Mouse (Mus musculus) gastrocnemius, postnatal 4 days (tissue): ENCODE measurements at regions not wholly inside any gene's neighbourhood (a gene's known extent, or its start where the extent isn't known, plus 50 kb on each side); places are given as distances from the start of the nearest gene placed in this dataset.
A peak's percentile ranks its signal among the peaks of the same experiment; 100 is the strongest.
"Not testable (repeated sequence)": the region's sequence is repeated elsewhere in the genome, so short reads cannot be mapped to it uniquely, and the experiment has no call there.

Experiments used
- DNase-seq, 2 experiments: peaks; one replicate each; pipeline ENCODE4 v3.0.0; 2021 to 2022; ENCODE audit warnings: low spot score in 2 of 2, mixed read lengths in 2 of 2

DNA sequence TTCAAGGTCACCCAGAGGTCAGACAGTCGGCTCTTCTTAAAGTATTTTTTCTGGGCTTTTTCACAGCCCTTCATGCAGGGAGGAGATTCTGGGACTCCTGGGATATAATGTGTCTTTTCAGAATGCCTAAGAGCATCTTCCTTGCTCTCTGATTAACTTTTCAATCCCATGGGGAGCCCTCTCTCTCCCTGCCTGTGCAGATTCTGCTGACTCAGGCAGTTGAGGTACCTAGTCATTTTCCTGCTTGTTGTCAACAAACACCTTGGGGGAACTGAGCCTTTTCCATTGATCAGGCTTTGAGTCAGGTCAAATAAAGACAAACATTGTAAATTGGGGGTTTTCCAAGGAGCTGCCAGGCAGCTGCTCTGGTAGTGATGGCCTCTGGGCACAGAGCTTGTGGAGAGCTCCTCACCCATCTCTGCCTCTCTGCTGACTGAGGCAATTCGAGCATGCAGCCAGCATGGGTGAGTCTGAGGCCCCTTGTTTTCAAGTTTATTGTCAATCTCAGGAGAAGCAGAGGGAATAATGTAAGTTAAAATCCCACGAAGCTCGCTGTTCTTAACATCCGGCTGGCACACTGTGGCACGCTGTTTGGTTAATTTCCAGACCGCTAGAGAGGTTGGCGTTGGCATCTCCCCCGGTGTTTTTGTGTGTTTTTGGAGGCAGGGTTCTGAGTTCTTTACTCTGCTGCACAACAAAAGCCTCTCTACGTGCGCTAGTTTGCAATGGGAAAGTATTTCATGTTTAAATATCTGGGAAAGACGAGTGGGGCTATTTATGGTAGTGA is 159.8 kb upstream of the Trpc7 start:
- DNase-seq, result no peak

- no peak for DNase-seq
Measured at GRCm38 (mm10) chr13:57053361-57053760, 157.6 kb upstream of the Trpc7 start.

DNA sequence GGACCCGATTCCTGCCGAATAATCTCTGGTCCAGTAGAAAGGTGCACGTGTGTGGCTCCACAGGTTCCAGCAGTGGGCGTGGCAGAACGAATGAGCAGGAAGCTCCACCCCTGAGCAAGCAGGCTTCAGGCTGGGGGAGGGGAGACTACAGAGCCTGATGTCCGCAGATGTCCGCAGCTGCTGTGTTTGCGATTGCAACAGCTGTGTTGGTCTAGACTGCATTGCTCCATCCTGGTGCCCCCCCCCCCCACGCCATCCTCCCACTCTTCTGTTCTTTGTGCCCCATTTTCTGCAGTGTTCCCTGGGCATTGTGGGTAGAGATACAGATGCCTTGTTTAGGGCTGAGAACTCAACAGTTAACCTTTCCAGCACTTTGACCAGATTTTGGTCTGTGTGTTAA is 150.3 kb upstream of the Trpc7 start:
- peak in 1 of 2 experiments; percentile 31 for DNase-seq

DNA sequence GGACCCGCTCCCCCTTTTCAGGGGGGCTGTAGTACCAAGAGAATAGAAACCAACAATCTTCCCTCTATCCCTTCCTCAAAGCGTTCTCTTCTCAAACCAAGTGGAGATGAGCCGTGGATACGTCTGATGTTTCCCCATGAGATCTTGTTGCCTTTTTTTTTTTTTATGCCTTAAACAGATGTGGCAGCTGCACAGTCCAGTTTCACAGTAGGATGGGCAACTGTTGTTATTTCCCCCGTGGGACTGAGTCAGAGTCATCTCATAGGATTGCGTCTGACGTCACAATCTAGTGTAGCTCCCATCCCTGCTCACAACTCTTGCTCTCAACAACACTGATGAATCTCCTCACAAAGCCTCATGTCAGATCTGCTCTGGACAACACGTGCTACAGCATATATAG is 148.7 kb upstream of the Trpc7 start:
- DNase-seq, result no peak

DNA sequence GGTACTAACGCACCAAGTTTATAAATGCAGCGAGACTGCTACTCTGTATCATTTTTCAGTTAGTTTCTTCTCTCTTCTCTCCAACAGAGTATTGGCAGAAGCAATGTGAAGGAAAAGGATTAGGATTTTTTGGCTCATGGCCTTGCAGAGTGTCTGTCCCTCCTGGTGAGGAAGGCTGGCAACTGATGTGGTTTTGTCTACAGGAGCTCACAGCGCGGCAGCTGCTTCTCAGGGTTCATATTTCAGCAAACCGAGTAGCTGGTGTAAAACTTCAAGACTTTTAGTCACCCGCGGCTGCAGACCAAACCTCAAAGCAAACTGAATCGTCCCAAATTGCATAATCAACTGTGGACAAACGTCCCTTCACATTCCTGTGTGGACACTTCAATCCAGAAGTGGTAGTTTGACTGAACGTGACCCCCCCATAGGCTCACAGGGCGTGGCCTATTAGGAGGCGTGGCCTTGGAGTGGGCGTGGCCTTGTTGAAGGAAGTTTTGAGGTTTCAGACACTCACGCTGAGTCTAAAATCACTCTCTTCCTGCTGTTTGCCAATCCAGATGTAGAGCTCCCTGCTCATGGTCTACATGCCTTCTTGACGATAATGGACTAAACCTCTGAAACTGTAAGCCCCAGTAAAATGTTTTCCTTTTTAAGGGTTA is 147.7 kb upstream of the Trpc7 start:
- no peak for DNase-seq

DNA sequence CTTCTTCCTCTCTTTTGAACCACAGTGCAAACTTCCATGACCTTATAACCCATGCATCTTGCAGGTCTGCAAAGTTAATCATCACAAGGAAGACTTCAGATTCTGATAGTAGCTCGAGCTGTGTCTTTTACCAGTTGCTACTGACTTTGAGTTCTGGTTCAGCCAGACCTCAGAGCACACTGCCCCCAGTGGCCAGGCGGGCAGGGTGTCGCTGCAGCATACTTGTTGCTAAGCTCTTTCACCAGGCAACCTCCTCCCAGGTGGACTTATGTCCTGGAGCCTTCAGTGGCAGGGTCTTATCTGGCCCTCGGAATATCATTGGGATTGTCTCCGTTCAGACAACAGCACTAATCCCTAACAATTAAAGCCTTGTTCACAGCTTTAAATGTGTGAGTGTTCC is 146.7 kb upstream of the Trpc7 start:
- no peak for DNase-seq

DNA sequence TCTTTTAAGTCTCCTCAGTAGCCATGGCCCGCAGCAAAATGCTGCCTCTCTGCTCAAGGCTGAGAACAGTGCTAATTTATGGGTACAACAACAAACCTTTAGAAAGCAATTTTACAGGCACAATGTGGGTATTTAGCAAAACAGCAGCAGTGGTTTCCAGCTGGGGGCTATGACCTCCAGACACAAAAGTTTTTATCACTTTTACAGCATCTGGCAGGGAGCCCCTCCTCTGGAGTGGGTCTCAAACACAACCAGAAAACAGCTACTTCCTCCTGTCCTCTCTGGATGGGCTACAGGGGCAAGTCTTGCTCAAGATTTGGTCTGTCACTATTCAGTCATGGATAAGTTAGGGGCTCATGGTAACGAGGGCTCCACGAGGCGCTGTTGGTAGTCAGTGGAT is 137.1 kb upstream of the Trpc7 start:
- no peak for DNase-seq

DNA sequence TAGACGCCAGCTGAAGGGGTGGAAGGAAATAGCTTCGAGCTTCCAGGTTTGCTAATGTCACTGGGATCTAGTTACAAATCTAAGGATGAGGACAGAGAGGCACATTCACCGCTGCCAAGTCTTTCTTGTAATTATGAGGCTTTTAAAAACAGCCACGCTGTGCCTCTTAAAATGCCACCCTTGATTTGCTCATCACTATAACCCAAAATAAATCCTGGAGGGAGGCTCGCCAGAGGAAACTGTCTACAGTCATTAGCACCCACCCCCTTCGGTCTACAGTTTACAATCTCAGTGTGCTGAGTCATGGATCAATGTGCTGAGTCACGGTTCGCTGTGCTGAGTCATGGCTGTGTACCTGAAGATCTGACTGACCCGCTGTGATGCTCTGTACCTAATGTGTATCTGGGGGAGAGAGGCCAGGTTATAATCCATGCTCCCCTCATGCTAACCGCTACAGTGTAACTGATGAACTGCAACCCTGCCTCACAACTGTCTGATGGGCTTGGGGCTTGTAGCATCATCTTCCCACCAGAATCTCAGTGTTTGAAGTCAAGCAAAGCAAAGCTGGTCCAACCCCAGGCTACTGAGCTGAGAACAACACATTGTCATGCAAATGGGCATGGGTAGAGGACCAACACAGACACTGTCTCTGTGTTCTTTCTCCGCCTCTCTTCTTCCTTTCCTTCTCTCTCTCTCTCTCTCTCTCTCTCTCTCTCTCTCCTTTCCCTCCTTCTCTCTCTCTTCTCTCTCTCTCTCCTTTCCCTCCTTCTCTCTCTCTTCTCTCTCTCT is 122.0 kb upstream of the Trpc7 start:
- DNase-seq, result no peak

- no peak for DNase-seq
Measured at GRCm38 (mm10) chr13:57016465-57017272, 120.9 kb upstream of the Trpc7 start.

DNA sequence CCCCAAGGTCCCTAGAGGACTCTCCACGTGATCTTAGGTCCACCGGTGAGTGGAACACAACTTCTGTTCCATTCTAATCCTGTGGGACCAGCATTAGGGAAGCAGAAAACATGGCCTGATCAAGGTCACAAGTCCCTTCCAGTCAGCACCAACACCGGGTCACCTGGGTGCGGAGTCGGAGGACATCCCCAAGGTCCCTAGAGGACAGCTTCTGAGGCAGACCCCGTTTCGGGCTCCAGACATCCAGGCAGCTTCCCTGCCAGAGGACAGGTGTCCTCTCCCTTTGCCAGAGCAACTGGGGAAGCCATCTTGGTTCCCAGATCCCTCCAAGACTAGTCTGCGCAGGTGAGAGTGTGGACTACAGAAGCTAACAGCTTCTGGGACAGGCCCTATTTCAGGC is 111.4 kb upstream of the Trpc7 start:
- not testable (repeated sequence) for DNase-seq

DNA sequence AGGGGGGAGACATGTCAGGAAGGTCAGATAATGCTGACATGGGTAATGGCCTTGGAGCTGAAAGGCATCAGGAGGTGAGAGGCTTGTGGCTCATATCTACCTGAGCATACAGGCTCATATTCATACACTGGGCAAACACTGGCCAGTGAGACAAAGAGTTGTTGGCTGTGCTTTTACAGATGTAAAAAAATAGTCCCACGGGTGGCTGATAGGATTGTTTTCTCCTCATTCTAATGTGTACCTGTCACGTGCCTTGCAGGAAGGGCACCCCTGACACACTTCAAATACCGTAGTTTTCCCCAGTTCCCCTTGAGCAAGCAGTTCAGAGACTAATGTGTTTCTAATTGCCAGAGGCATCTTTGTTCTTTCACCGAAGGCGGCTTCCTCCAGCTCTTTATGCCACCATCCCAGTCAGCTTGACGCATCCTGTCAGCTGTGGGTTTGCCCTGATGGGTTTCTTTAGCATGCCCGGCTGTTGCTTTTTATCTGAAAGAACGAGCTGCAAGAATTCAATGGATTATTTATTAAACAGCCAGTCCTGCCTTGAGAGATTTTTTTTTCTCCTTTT is 107.9 kb upstream of the Trpc7 start:
- DNase-seq, result no peak

GRCm38 (mm10) chr13:56992022-56992421 is 96.2 kb upstream of the Trpc7 start:
- peak in 1 of 2 experiments; percentile 6 for DNase-seq

DNA sequence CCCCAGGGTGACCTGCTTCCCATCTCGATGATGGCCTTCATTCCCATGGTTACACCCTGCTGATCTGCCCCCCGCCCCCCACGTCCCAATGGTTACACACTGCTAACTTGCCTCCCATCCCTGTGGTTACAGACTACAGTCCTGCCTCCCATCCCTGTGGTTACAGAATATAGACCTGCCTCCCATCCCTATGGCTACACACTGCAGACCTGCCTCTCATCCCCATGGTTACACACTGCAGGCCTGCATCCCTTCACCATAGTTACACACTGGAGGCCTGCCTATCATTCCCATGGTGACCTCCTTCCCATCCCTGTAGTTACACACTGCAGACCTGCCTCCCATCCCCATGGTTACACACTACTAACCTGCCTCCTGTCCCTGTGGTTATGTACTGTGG is 78.3 kb upstream of the Trpc7 start:
- no peak for DNase-seq

GRCm38 (mm10) chr13:56955358-56955757 is 59.6 kb upstream of the Trpc7 start:
- DNase-seq, result no peak

- DNase-seq, result no peak
Measured at GRCm38 (mm10) chr13:56948086-56948485, 52.3 kb upstream of the Trpc7 start.

DNA sequence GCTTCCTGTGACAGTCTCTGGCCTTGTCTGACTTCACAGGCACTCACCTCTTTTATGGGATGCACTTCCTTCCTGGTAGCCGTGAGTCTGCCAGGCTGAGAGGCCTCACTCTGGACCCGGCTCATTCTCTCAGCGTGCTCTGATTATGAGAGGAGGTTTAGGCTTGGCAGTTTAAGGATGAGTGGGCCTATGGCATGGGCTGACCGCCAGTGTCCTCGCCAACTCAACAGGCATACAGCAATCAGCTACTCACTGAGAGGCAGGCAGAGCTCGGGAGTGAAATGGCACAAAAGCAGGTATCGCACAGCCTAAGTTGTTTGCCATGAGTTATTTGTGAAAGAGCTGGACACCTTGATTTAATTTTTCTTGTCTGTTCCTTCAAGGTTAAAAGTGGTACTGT is 51.5 kb upstream of the Trpc7 start:
- DNase-seq, result no peak
